Mouse (Mus musculus) thymus, postnatal 14 days (tissue): ENCODE measurements at regions not wholly inside any gene's neighbourhood (a gene's known extent, or its start where the extent isn't known, plus 50 kb on each side); places are given as distances from the start of the nearest gene placed in this dataset.
A peak's percentile ranks its signal among the peaks of the same experiment; 100 is the strongest.

Experiments
- DNase-seq: peaks from one replicate; pipeline ENCODE4 v3.0.0; 2021

- DNase-seq, result no peak
These were observed 259.2 kb downstream of the Cxcl12 start for GRCm38 (mm10) chr6:117427351-117428142.

- no peak for DNase-seq
These were observed 260.1 kb downstream of the Cxcl12 start for GRCm38 (mm10) chr6:117428441-117428840.

- DNase-seq, result peak; percentile 79
These were observed 262.8 kb downstream of the Cxcl12 start for GRCm38 (mm10) chr6:117430876-117431781.

GRCm38 (mm10) chr6:117436851-117437250 lies 268.5 kb downstream of the Cxcl12 start:
- DNase-seq, result no peak

GRCm38 (mm10) chr6:117437411-117438101 lies 269.2 kb downstream of the Cxcl12 start:
- DNase-seq, result no peak

- no peak for DNase-seq
These were observed 280.3 kb downstream of the Cxcl12 start for GRCm38 (mm10) chr6:117448652-117449051.

- DNase-seq, result no peak
These were observed 282.7 kb downstream of the Cxcl12 start for GRCm38 (mm10) chr6:117451001-117451400.

GRCm38 (mm10) chr6:117460193-117460592 lies 291.9 kb downstream of the Cxcl12 start:
- DNase-seq, result no peak

- no peak for DNase-seq
These were observed 296.8 kb downstream of the Cxcl12 start for GRCm38 (mm10) chr6:117465165-117465564.

GRCm38 (mm10) chr6:117465606-117466174 lies 297.4 kb downstream of the Cxcl12 start:
- DNase-seq, result no peak

- no peak for DNase-seq
These were observed 311.0 kb downstream of the Cxcl12 start for GRCm38 (mm10) chr6:117479376-117479775.

- DNase-seq, result no peak
These were observed 312.1 kb downstream of the Cxcl12 start for GRCm38 (mm10) chr6:117480396-117480795.

GRCm38 (mm10) chr6:117489161-117489560 lies 320.8 kb downstream of the Cxcl12 start:
- no peak for DNase-seq

GRCm38 (mm10) chr6:117489761-117490396 lies 321.5 kb downstream of the Cxcl12 start:
- no peak for DNase-seq

GRCm38 (mm10) chr6:117494971-117495370 lies 326.6 kb downstream of the Cxcl12 start:
- DNase-seq, result no peak

GRCm38 (mm10) chr6:117497337-117497736 lies 329.0 kb downstream of the Cxcl12 start:
- DNase-seq, result no peak

- no peak for DNase-seq
These were observed 329.6 kb downstream of the Cxcl12 start for GRCm38 (mm10) chr6:117497904-117498303.

- no peak for DNase-seq
These were observed 334.0 kb downstream of the Cxcl12 start for GRCm38 (mm10) chr6:117502346-117502745.

GRCm38 (mm10) chr6:117504771-117505170 lies 336.2 kb upstream of the Zfp637 start:
- DNase-seq, result no peak

- DNase-seq, result no peak
These were observed 335.5 kb upstream of the Zfp637 start for GRCm38 (mm10) chr6:117505431-117505830.

GRCm38 (mm10) chr6:117506619-117507018 lies 334.4 kb upstream of the Zfp637 start:
- no peak for DNase-seq

GRCm38 (mm10) chr6:117508860-117509259 lies 332.1 kb upstream of the Zfp637 start:
- DNase-seq, result no peak
